Mouse (Mus musculus): ENCODE data around the gene Cdc40.
A peak's percentile ranks its signal among the peaks of the same experiment; 100 is the strongest.

Gene Cdc40

GRCm38 (mm10) chr10:40882831-40883643, at the start of gene Cdc40, which contains the start of gene Wasf1:
Gene Cdc40 (minus strand): TSS chr10:40883311.
Gene Wasf1 (plus strand): TSS chr10:40883475.
- DNase-seq (ENCODE audit: low spot score) = peak; percentile 91

DNA sequence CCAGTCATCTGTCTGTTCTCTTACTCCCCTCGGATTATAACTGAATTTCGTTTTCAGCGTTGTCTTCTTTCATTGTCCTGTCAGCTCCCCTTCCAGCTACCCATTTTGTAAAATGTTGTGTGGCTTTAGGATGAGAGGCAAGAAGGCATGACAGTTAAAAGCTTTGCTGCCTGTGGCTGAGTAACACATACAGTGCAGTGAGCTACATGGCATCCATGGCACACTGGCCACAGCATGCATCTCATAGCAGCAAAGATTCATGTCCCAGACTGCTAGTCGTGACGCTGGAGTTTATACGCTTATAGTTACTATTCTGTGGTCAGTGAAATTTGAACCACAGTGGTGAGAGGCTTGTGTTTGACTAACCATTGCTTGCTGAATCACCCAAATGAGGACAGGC, 36.4 kb upstream of the Cdc40 start:
- DNase-seq (ENCODE audit: low spot score) = no peak

- no peak for DNase-seq (ENCODE audit: low spot score)
Measured at GRCm38 (mm10) chr10:40918669-40919440, 35.7 kb upstream of the Cdc40 start.

- DNase-seq (ENCODE audit: low spot score) = no peak
Measured at GRCm38 (mm10) chr10:40915240-40915639, 32.1 kb upstream of the Cdc40 start.

- DNase-seq (ENCODE audit: low spot score) = no peak
Measured at GRCm38 (mm10) chr10:40910811-40911210, 27.7 kb upstream of the Cdc40 start.

GRCm38 (mm10) chr10:40908580-40908979, 25.5 kb upstream of the Cdc40 start:
- no peak for DNase-seq (ENCODE audit: low spot score)

DNA sequence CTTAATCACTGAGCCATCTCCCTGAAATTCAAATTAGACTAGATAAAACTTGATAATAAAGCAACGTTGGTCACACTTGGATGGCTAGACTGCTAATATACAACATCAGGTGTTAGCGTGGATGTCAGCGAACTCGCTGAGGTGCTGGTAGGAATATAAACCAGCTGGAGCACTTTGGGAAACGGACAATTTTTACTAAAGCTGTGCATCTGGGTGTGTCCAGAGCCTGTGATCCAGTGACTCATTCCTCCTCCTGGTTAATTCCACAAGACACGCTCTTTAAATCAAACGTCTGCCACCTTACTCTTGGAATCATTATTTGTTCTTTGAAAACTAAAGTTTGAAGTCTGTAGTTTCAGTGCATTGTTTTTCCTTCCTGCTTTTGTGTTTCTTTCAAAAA, 23.7 kb upstream of the Cdc40 start:
- no peak for DNase-seq (ENCODE audit: low spot score)

DNA sequence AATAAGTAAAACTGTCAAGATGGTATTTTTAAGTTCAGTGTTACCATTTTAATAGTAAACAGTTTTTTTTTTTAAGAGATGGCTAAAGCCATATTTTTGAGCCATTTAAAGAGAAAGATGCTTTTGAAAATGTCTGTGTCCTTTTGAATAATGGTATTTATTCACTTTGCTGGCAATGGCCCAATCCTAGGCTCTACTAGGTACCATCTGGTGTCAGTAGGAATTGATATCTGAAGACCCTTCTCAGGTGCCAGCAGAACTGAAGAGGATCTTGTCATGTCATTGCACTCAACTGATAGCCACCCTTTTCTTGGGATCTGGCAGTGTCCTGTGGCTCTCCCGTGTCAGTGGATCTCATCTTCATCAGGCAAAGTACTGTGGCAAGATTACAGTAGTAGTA, 23.0 kb upstream of the Cdc40 start:
- no peak for DNase-seq (ENCODE audit: low spot score)

DNA sequence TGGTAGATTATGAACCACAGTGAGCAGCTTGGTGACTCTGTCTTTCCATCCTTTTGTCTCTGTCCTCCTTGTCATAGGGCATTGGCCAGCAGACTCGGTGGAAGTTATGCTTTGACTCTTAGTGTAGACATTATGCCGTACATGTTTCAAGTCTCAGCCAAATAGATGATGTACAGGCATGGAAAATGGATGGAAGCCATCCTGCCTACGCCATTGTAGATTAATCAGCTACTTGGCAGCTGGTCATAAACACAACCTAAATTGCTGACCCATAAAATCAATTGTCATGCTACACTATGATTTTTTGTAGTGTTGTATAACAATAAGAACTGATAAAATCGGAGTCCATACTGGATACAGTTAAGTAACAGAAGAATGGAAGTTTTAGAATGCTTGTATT, 18.7 kb upstream of the Cdc40 start:
- DNase-seq (ENCODE audit: low spot score) = no peak

GRCm38 (mm10) chr10:40896656-40897055, 13.5 kb upstream of the Cdc40 start:
- DNase-seq (ENCODE audit: low spot score) = no peak

GRCm38 (mm10) chr10:40895765-40896164, 12.7 kb upstream of the Cdc40 start:
- no peak for DNase-seq (ENCODE audit: low spot score)

DNA sequence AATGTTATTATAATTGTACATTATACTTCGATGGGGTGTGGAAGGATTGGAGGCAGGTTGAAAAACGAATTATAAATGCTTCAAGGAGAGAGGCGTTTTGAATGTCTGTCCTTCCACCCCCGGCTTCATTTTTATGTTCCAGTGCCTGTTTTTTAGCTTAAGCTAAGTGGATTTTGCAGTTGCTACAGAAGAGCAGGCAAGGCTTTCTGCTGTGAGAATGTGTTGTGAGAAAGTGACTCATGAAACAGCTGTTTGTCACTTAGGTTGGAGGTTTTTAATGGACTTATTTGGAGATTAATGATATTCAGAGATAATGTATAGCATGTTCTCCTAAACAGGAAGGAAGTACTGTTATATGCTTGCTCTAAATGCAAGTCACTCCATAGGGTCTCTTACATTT, 6.0 kb upstream of the Cdc40 start:
- DNase-seq (ENCODE audit: low spot score) = no peak

DNA sequence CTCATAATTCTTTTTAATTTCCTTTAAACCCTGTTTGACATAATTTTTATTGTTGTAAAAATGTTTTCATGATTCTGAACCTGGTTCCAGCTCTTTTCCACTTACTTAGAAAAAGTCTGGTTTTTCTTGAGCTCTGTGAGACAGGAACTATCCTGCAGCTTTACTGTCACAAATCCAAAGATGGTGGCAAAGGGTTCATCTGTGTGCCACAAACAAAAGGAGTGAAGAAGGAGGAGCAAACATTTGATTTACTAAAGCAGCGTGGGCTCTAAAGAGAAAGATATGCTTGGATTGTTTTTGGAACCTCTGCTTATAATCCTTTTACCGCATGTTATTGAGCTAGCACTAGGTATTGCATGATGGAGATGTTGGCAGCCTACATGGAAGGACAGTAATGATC, 4.2 kb upstream of the Cdc40 start:
- DNase-seq (ENCODE audit: low spot score) = no peak

- no peak for DNase-seq (ENCODE audit: low spot score)
Measured at GRCm38 (mm10) chr10:40885432-40885831, 2.3 kb upstream of the Cdc40 start.

DNA sequence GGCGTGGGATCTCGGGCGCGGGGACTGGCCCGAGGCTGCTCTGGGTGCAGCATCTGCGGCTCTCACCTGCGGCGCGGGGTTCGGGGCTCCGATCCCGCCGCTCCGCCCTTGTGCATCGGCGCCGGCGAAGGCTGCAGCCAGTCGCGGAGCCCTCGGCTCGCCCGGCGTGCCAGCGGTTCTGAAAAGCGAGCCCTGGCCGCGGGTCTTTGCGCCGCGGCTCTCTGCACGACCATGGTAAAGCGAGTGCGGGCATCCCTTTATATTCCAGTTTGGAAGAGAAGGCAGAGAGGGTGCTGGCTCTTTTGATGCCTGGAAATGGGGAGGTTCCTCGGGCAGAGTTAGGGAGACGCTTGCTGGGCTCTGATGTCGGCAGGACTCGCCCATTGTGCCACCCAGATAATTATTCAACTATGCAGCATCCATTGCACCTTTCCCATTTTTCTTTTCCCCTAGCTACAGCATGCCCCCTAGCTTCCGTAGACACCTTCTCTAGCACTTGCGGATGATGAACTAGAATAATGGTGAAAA, 1.2 kb upstream of the Cdc40 start:
- DNase-seq (ENCODE audit: low spot score) = peak; percentile 8

DNA sequence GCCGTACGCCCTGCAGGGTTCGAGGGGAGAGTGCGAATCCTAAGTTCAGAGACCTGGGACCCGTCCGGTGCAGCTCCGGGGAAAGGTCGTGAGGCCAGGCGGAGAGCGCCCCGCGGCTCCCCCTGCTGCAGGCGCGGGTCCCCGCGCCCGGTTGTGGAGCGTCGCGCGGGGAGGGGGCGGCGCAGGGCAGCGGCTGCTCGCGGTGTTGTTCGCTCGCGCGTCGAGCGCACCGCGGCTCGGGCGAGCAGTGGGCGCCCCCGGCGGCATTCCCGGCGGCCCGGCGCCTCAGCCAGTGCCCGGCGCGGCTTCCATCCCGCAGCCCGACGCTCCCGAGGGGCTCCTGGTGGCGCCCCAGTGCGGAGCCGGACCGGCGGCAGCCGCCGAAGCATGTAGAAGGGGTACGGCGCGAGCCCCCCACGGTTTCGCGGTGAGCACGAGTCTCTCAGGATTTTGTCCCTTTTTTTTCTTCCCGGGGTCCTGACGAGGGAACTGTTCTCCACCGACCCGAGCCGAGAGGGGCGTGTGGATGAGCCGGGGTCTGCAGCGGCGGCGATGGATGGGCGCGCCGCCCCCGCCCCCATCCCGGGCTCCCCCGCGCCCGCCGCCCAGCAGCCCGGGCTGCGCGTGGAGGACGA, 650 bp upstream of the Cdc40 start:
- no peak for DNase-seq (ENCODE audit: low spot score)

- DNase-seq (ENCODE audit: low spot score) = no peak
Measured at GRCm38 (mm10) chr10:40882333-40882732, 778 bp downstream of the Cdc40 start.

DNA sequence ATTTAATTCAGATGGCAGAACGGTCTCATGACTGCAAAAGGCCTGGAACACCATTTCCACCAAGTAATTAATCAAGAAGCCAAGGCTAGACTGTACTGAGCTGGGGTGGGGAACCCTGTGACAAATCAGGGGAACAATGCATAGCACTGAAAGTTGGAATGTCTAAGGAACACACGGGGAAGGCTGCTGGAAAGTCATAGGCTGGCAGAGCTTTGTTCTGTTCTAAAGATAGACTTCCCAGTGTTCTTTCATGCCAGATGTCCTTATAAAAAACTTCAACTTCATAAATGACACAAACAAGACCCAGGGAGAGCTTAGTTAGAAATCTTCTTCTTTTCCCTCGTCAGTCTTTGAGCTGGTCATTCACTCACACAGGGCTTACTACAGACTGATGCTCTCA, 1.9 kb downstream of the Cdc40 start:
- no peak for DNase-seq (ENCODE audit: low spot score)

DNA sequence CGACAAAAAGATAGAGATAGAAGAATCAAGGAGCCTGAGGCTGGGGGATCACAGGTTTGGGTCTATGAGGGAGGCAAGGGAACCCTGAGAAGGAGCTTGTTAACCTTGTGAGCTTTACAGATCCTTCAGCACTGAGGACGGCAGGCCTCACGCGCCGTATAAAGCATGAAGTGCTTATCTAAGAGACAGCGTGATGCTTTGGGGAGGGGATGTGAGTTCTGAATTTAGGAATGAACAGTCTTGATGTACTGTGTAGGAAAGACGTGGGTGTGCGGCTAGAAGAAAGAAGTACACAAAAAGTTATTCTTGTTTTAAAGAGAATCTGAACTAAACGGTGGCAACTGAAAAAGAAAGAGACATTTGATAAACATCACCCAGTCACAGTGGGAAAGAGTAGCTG, 3.1 kb downstream of the Cdc40 start:
- no peak for DNase-seq (ENCODE audit: low spot score)

GRCm38 (mm10) chr10:40878246-40878645, 4.9 kb downstream of the Cdc40 start:
- DNase-seq (ENCODE audit: low spot score) = peak; percentile 27

- no peak for DNase-seq (ENCODE audit: low spot score)
Measured at GRCm38 (mm10) chr10:40872052-40872451, 11.1 kb downstream of the Cdc40 start.

- no peak for DNase-seq (ENCODE audit: low spot score)
Measured at GRCm38 (mm10) chr10:40871301-40871700, 11.8 kb downstream of the Cdc40 start.

- DNase-seq (ENCODE audit: low spot score) = no peak
Measured at GRCm38 (mm10) chr10:40868081-40868480, 15.0 kb downstream of the Cdc40 start.

Data from T-cell, adult 2 months (primary cell).